Mouse (Mus musculus) G1E-ER4 (cell line): ENCODE data around the gene Efcab5. TPM values are rescaled to one million over a fixed set of nuclear protein-coding genes. Genes with fewer than 3 reads are reported as not detected.

Source experiments
- GATA1 ChIP-seq: IDR thresholded peaks from one replicate; pipeline ENCODE4 v1.8.0; 2012; ENCODE audit warnings: low read length, inconsistent platforms
- polyA plus RNA-seq: library from polyadenylated mRNA; stranded (reverse); fragments of >175 nt; gene quantifications from 2 replicates; pipeline ENCODE4 v1.2.3, GENCODE M21; 2012

The Efcab5 gene
- polyA plus RNA-seq, 1 experiment = 0.03 TPM

DNA sequence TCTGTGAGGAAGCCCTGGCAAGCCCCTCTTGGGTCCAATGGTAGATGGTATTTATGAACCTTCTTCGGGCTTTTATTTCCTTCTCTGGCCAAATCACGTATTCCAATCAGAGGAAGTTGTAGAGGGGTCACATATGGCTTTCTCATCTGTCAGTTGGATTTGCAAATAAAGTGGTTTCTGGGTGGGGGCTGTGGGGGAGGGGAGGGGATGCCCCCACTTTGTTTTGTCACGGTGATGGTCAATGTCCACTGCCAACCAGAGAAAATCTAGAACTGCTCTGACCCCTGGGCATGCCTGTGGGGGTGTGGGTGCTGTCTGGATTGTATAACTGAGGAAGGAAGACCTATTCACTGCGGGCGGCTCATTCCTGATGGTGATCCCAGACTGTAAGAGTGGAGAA is 4.6 kb upstream of the Efcab5 start:
- no peak for TF ChIP-seq GATA1

DNA sequence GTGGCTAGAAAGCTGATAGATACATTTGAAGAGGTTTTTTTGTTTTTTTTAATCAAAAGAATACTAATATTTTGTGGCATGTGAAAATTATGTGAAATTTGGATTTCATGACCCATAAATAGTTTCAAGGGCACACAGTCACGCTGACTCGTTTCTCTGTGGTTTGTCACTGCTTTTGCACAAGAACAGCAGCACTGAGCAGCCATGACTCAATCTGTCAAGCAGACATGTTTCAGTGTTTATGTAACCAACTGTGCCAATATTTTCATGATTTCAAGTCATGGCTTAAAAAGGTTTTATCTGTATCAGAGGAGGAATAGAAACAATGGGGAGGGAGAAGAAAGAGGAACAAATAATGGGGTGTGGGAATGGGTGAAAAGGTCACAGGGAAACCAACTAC is 3.8 kb downstream of the Efcab5 start:
- no peak for TF ChIP-seq GATA1

DNA sequence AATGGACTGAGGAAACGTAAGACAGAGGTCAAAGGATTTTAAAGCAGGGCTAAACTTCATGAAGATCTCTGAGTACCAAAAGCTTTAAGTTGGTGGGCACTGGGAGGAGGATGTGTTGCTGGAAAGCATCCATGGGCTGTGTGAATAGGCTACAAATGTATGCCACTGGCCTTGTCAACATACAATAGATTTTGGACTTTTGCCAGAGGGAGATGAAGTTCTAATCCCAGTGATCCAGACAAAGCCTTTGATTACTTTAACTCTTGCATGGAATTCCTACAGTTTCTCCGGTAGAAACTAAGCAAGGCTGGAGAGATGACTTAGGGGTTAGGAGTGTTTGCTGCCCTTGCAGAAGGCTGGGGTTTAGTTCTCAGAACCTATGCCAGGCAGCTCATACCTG is 6.2 kb downstream of the Efcab5 start:
- TF ChIP-seq GATA1 = no peak

DNA sequence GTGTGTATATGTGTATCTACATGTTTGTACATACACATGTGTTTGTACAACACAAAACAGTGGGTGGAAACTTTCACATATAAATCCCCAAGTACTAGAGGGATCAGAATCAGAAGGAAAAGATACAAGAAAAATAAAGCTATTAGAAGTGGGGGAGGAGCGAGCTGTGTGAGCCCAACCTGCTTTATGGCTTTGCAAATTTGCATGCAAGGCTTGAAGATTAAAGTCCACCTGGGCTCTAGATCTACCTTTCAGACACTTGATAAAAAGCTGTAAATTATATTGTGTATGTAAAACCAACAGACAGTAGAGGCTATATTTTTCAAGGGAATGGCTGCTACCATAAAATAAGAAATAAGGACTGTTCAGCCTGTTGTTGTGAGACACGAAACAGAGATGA is 6.7 kb downstream of the Efcab5 start:
- no peak for TF ChIP-seq GATA1

- no peak for TF ChIP-seq GATA1
These were observed 7.2 kb downstream of the Efcab5 start for GRCm38 (mm10) chr11:77181528-77181927.

GRCm38 (mm10) chr11:77180886-77181285 is 7.9 kb downstream of the Efcab5 start:
- no peak for TF ChIP-seq GATA1

- TF ChIP-seq GATA1 = no peak
These were observed 9.0 kb downstream of the Efcab5 start for GRCm38 (mm10) chr11:77179771-77180170.

DNA sequence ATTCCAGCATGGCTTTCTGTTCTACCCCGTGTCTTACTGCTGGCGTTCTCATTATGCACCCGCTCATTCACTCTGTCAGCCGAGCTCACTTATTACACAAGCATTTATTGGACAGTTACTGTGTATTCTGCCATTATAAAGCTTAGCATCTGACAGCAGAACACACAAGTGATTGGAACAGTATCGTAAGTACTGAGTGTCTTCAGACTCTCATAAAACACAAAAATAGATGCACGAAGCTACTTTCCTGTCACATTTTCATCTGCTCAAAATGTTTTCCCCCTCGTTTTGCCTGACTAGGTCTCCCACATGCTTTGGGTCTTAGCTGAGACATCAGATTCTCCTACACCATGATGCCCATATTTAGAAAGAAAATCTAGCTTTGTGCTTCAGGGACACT is 14.2 kb downstream of the Efcab5 start:
- TF ChIP-seq GATA1 = no peak

DNA sequence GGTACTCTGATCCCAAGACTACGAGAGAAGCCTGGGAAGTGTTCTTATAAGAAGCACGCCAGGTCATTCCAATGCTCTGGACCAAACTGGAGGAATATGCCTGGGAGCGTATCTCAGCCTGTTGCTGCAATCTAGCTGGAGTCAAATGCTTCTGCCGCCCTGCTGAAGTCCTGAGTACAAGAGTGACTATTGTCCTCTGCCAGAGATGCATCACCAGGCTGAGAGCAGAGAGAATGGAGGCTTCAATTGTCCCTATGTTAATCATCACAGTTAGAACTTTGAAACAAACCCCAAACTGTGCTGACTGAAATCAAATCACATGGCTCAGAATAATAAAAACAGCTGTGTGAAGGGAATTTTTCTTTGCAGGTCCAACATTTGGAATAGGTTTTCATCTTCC is 15.0 kb downstream of the Efcab5 start:
- no peak for TF ChIP-seq GATA1

- no peak for TF ChIP-seq GATA1
These were observed 28.0 kb downstream of the Efcab5 start for GRCm38 (mm10) chr11:77160744-77161143.

DNA sequence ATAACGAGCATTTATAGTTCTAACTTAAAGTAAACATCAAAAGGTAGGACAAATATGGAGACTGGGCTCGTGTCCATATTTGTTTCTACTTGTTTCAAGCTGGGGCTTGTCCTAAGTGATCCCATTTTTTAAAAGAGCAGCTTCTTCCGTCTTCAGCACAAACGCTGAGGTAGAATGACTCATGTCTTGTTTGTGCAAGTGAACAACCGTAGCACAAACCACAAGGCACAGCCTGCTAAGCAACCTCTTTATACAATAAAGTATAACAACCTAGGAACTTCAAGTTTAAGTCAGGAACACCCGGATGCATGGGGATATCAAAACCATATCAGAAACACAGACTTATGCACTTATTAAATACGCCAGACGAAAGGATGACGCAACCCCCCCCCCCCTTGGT is 28.4 kb downstream of the Efcab5 start:
- no peak for TF ChIP-seq GATA1

DNA sequence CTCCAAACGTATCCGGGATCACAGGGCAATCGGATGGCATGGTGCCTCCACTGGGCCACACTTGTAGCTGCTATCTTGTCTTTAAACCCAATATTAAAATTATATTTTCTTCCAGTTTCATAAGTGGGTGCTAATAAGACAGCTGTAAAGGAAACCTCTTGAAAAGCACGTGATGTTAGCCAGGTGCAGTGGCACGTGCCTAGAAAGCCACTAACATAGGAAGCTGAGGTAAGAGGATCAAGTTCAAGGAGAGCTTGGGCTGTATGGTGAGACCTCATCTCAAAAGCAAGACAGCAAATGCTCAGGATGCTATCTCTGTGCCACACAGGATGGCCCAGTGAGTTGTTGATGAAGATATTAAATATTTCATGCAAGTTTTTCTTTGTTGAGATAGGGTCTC is 34.6 kb downstream of the Efcab5 start:
- TF ChIP-seq GATA1 = no peak

GRCm38 (mm10) chr11:77150806-77151205 is 38.0 kb downstream of the Efcab5 start:
- no peak for TF ChIP-seq GATA1

DNA sequence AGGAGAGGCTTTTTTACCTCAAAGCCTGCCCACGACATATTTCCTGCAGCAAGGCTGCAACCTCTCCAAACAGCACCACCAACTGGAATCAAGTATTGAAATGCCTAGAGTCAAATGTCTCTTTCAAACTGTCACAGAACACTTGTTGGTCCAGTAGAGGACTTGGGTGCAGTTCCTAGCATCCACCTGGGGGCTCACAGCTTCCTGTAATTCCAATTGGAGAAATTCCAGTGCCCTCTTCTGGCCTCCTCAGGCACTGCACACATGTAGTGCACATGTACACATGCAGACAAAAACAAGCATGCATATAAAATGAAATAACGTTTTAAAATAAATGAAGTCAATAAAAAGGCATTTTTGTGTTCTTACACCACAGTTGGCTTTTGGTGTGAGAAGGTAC is 40.0 kb downstream of the Efcab5 start:
- no peak for TF ChIP-seq GATA1

- TF ChIP-seq GATA1 = no peak
These were observed 41.0 kb downstream of the Efcab5 start for GRCm38 (mm10) chr11:77147753-77148152.

GRCm38 (mm10) chr11:77145423-77145822 is 43.3 kb downstream of the Efcab5 start:
- peak; percentile 40 for TF ChIP-seq GATA1

DNA sequence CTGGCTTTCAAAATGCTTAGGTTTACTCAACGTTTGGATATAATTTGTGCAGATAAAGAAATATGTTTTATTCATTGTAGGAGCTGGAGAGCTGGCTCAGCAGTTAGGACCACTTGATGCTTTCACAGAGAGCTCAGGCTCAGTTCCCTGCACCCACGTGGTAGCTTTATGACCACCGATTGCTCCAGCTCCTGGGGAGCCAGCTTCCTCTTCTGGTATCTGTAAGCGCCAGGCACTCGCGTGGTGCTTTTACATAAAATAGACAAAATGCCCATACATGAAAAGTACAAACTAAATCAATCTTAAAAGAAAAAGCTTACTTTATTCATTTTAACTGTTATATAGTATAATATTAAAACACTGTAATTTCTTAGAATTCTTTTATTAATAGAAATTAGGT is 46.8 kb downstream of the Efcab5 start:
- no peak for TF ChIP-seq GATA1

- no peak for TF ChIP-seq GATA1
These were observed 48.8 kb downstream of the Efcab5 start for GRCm38 (mm10) chr11:77139976-77140375.

- no peak for TF ChIP-seq GATA1
These were observed 55.3 kb downstream of the Efcab5 start for GRCm38 (mm10) chr11:77133450-77133849.

- TF ChIP-seq GATA1 = no peak
These were observed 56.2 kb downstream of the Efcab5 start for GRCm38 (mm10) chr11:77132580-77132979.
